10 mouse cellular contexts compared by ENCODE assay signal in genomic region chr9:37106808-37107207, GRCm38 (mm10). TPM values are rescaled to one million over a fixed set of nuclear protein-coding genes. Genes with fewer than 3 reads are reported as not detected.
DNase-seq lines count a peak whose midpoint lies in the region.
"Had no signal": no experiment of that assay in that cellular context is flagged by ENCODE, and none has a peak within 500 bp of the region (broad histone marks: within the 10 kb centered on the region; RNA-seq: fewer than 3 reads in every experiment).

No protein-coding gene starts in this region.

- peak; percentile 27 for DNase-seq in cerebellum, adult 11 months
- no peak for DNase-seq in cerebellum, adult 8-10 months
- peak; percentile 41 for DNase-seq in ovary, postnatal 36 days (ENCODE audit: low spot score)
- DNase-seq in ovary, postnatal 14 days (ENCODE audit: low spot score) = no peak
- peak; percentile 62 for DNase-seq in embryo, embryonic 9.5 days (ENCODE audit: extremely low spot score)
- DNase-seq in yolk sac, embryonic 10.5 days (ENCODE audit: low spot score) = peak; percentile 61
- DNase-seq in urinary bladder, adult 2 months (ENCODE audit: low spot score) = no peak
- no peak for DNase-seq in left cerebral cortex, adult 18-20 months (ENCODE audit: low spot score in 2 of 2)
- DNase-seq: heart, adult 18-20 months; liver had no signal

RNA-seq across cellular contexts. Expression of gene Pknox2, which starts 40.4 kb away (rescaled TPM):
- 13.6 and 17.0 TPM in 2 replicates for polyA plus RNA-seq in urinary bladder, adult 2 months (2012; rRNA removed)
- 10 to 100 TPM; 83.0 to 90.7 TPM for total RNA-seq in left cerebral cortex, adult 18-20 months (2021)

Comparison
In these comparisons a context has a peak if more than half of its experiments do, and no peak if none do; other contexts are left out.
1. DNase-seq: peak in cerebellum, adult 11 months (single experiment), ovary, postnatal 36 days (single experiment), embryo, embryonic 9.5 days (single experiment) and yolk sac, embryonic 10.5 days (single experiment); none in cerebellum, adult 8-10 months (single experiment), ovary, postnatal 14 days (single experiment), urinary bladder, adult 2 months (single experiment) and left cerebral cortex, adult 18-20 months (0 of 2).